Mouse (Mus musculus): ENCODE measurements around the gene Comtd1.

DNA sequence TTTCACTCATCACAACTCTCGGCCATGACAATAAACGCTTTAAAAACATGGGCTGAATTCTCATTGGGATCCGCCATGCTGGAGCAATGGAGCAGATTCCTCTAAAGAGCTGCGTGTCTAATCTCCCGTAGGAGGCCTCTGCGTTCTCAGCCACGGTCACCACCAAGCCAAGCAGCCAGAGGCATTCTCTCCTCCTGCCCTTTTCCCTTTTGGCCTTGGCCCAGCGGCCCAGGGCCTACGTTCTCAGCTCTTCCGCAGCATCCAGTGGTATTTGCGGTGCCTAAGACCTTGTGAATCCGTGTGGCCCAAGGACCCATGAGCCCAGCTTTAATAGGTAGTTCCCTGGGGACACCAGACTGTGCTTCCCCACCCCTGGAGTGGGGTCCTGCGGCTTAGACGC, 8.1 kb upstream of the Comtd1 start:
- TF ChIP-seq POLR2A (IDR thresholded peaks at IDR 0.05; ENCODE audit: control insufficient read depth, low read depth, low read length) (no peak), CTCF (IDR thresholded peaks at IDR 0.05; ENCODE audit: control insufficient read depth, insufficient read depth, insufficient replicate concordance, low read depth, low read length) (no peak)
